Mouse (Mus musculus) G1E (cell line): ENCODE measurements around the gene Pitpnm3. TPM values are rescaled to one million over a fixed set of nuclear protein-coding genes. Genes with fewer than 3 reads are reported as not detected.

Source experiments
- ATAC-seq: 2 replicates; pipeline ENCODE4 v1.8.0; 2016; ENCODE audit warnings: mild to moderate bottlenecking; ENCODE audit not compliant: insufficient number of reproducible peaks, poor library complexity, low FRiP score, severe bottlenecking; ENCODE audit errors: extremely low read depth
- DNase-seq: peaks from one replicate; pipeline ENCODE4 v3.0.0; 2012; ENCODE audit warnings: low spot score
- H3K27me3 ChIP-seq: 2 replicates; pipeline ENCODE4 v1.6.1; 2012; ENCODE audit warnings: mild to moderate bottlenecking, low read length, inconsistent platforms; ENCODE audit not compliant: insufficient read depth
- H3K36me3 ChIP-seq: replicated peaks from 2 replicates; pipeline ENCODE3; 2012; ENCODE audit warnings: mild to moderate bottlenecking, inconsistent platforms
- H3K4me1 ChIP-seq: 2 replicates; pipeline ENCODE4 v1.6.1; 2012; ENCODE audit warnings: low read depth, low read length, inconsistent platforms, mixed read lengths; ENCODE audit not compliant: insufficient read depth
- H3K4me3 ChIP-seq: 2 replicates; pipeline ENCODE4 v1.5.1; 2012; ENCODE audit warnings: low read depth, mild to moderate bottlenecking, inconsistent platforms, low read length, moderate library complexity, mixed read lengths
- H3K9me3 ChIP-seq: replicated peaks from 2 replicates; pipeline ENCODE4 v1.6.1; 2012; ENCODE audit warnings: inconsistent platforms
- CTCF ChIP-seq: IDR thresholded peaks from 2 replicates; pipeline ENCODE4 v1.5.1; 2012; ENCODE audit warnings: low read depth, low read length, inconsistent platforms, mixed read lengths
- GATA1 ChIP-seq: IDR thresholded peaks from 2 replicates; pipeline ENCODE4 v1.6.1; 2012; ENCODE audit warnings: borderline replicate concordance, low read length, inconsistent platforms, mixed read lengths
- GATA2 ChIP-seq: IDR thresholded peaks from 2 replicates; pipeline ENCODE4 v1.6.1; 2012; ENCODE audit warnings: low read depth, low read length, inconsistent platforms, borderline replicate concordance
- POLR2AphosphoS5 ChIP-seq: IDR thresholded peaks from 2 replicates; pipeline ENCODE4 v1.6.1; 2012; ENCODE audit warnings: low read depth, low read length, inconsistent platforms; ENCODE audit not compliant: insufficient replicate concordance
- TAL1 ChIP-seq: conservative IDR thresholded peaks from 2 replicates; pipeline ENCODE4 v1.6.1; 2012; ENCODE audit warnings: low read depth, low read length, inconsistent platforms, mixed read lengths
- polyA plus RNA-seq: library from polyadenylated mRNA; stranded (reverse); fragments of >175 nt; gene quantifications from 2 replicates; pipeline ENCODE4 v1.2.3, GENCODE M21; 2012
- total RNA-seq, 2 experiments: library from RNA; stranded (forward) in 1 of 2; stranded (reverse) in 1 of 2; fragments of 200-1000 nt in 1 of 2; fragments of >200 nt in 1 of 2; fragmentation: Nextera tagmentation in 1 of 2; gene quantifications; 2 replicates each; pipeline ENCODE4 v1.2.3; 2014 to 2017

Gene Pitpnm3
- total and polyA plus RNA-seq, 3 experiments, result 0.01 to 0.27 TPM; not detected in 1

GRCm38 (mm10) chr11:72024193-72024781 lies 111.3 kb downstream of the Pitpnm3 start:
- H3K4me3 ChIP-seq, result no peak overlapping the region
- DNase-seq, result no peak
- no peaks in the 10 kb centered on the region for H3K4me1 ChIP-seq
- no peaks in the 10 kb centered on the region for H3K36me3 ChIP-seq
- ATAC-seq, result no peak
- H3K9me3 ChIP-seq, result peaks cover 68% of the 10 kb centered on the region
- no peaks in the 10 kb centered on the region for H3K27me3 ChIP-seq
- TF ChIP-seq GATA1, result no peak
- no peak for TF ChIP-seq POLR2AphosphoS5
- TF ChIP-seq CTCF, result no peak
- TF ChIP-seq TAL1, result no peak
- no peak for TF ChIP-seq GATA2

- H3K36me3 ChIP-seq, result no peaks in the 10 kb centered on the region
- peaks cover 70% of the 10 kb centered on the region for H3K9me3 ChIP-seq
- no peak overlapping the region for H3K4me3 ChIP-seq
- H3K27me3 ChIP-seq, result no peaks in the 10 kb centered on the region
- TF ChIP-seq CTCF (no peak), POLR2AphosphoS5 (no peak), GATA2 (no peak), TAL1 (no peak), GATA1 (no peak)
- no peak for ATAC-seq
- no peak for DNase-seq
- H3K4me1 ChIP-seq, result no peaks in the 10 kb centered on the region
These were observed 112.0 kb downstream of the Pitpnm3 start for GRCm38 (mm10) chr11:72023581-72023980.

- no peaks in the 10 kb centered on the region for H3K4me1 ChIP-seq
- no peak overlapping the region for H3K4me3 ChIP-seq
- no peak for DNase-seq
- ATAC-seq, result no peak
- H3K27me3 ChIP-seq, result no peaks in the 10 kb centered on the region
- TF ChIP-seq GATA1 (no peak), TAL1 (no peak), CTCF (no peak), POLR2AphosphoS5 (no peak), GATA2 (no peak)
- H3K9me3 ChIP-seq, result peaks cover 73% of the 10 kb centered on the region
- H3K36me3 ChIP-seq, result no peaks in the 10 kb centered on the region
These were observed 112.8 kb downstream of the Pitpnm3 start for GRCm38 (mm10) chr11:72022827-72023226.

GRCm38 (mm10) chr11:72021015-72021414 lies 114.6 kb downstream of the Pitpnm3 start:
- Histone ChIP-seq H3K36me3 (no peaks in the 10 kb centered on the region), H3K27me3 (no peaks in the 10 kb centered on the region), H3K4me1 (no peaks in the 10 kb centered on the region), H3K9me3 (peaks cover 72% of the 10 kb centered on the region), H3K4me3 (no peak overlapping the region)
- DNase-seq (no peak), ATAC-seq (no peak)
- no peak for TF ChIP-seq POLR2AphosphoS5
- no peak for TF ChIP-seq GATA2
- TF ChIP-seq CTCF, result no peak
- TF ChIP-seq TAL1, result no peak
- TF ChIP-seq GATA1, result no peak

GRCm38 (mm10) chr11:72017253-72017601 lies 118.4 kb downstream of the Pitpnm3 start:
- Histone ChIP-seq H3K9me3 (peaks cover 56% of the 10 kb centered on the region), H3K27me3 (no peaks in the 10 kb centered on the region), H3K36me3 (no peaks in the 10 kb centered on the region), H3K4me3 (no peak overlapping the region), H3K4me1 (no peaks in the 10 kb centered on the region)
- DNase-seq, result no peak
- no peak for ATAC-seq
- TF ChIP-seq CTCF, result no peak
- TF ChIP-seq GATA2, result no peak

- no peaks in the 10 kb centered on the region for H3K4me1 ChIP-seq
- H3K4me3 ChIP-seq, result no peak overlapping the region
- DNase-seq, result no peak
- no peak for TF ChIP-seq GATA2
- no peak for TF ChIP-seq TAL1
- TF ChIP-seq CTCF, result no peak
- no peak for TF ChIP-seq POLR2AphosphoS5
- TF ChIP-seq GATA1, result no peak
- no peaks in the 10 kb centered on the region for H3K36me3 ChIP-seq
- ATAC-seq, result no peak
- peaks cover 55% of the 10 kb centered on the region for H3K9me3 ChIP-seq
- no peaks in the 10 kb centered on the region for H3K27me3 ChIP-seq
These were observed 118.9 kb downstream of the Pitpnm3 start for GRCm38 (mm10) chr11:72016518-72017252.

- H3K36me3 ChIP-seq, result no peaks in the 10 kb centered on the region
- no peaks in the 10 kb centered on the region for H3K4me1 ChIP-seq
- DNase-seq (no peak), ATAC-seq (no peak)
- H3K9me3 ChIP-seq, result peaks cover 52% of the 10 kb centered on the region
- TF ChIP-seq GATA2 (no peak), CTCF (no peak), GATA1 (no peak), POLR2AphosphoS5 (no peak), TAL1 (no peak)
- no peaks in the 10 kb centered on the region for H3K27me3 ChIP-seq
- H3K4me3 ChIP-seq, result no peak overlapping the region
These were observed 120.9 kb downstream of the Pitpnm3 start for GRCm38 (mm10) chr11:72014674-72015073.
